Mouse (Mus musculus) kidney, embryonic 14.5 days (tissue): ENCODE measurements at regions not wholly inside any gene's neighbourhood (a gene's known extent, or its start where the extent isn't known, plus 50 kb on each side); places are given as distances from the start of the nearest gene placed in this dataset.

Experiments used
- ATAC-seq: fragments of 200-750 bp; cut with Nextera tagmentation; 2 replicates; pipeline ENCODE4 v1.8.0; 2017; ENCODE audit warnings: moderate number of reproducible peaks, mild to moderate bottlenecking, moderate TSS enrichment, moderate library complexity; ENCODE audit not compliant: low FRiP score, low TSS enrichment
- H3K27ac ChIP-seq: fragments of 300-500 bp; sonication (generic); 2 replicates; pipeline ENCODE4 v1.5.1; 2014; ENCODE audit warnings: low read depth, mild to moderate bottlenecking, low read length, moderate library complexity, mixed read lengths
- H3K27me3 ChIP-seq: fragments of 300-500 bp; sonication (generic); 2 replicates; pipeline ENCODE4 v1.6.1; 2014; ENCODE audit warnings: mild to moderate bottlenecking, low read length; ENCODE audit not compliant: control insufficient read depth, insufficient read depth
- H3K36me3 ChIP-seq: fragments of 300-500 bp; sonication (generic); 2 replicates; pipeline ENCODE4 v1.6.1; 2014; ENCODE audit warnings: low read length, mixed read lengths; ENCODE audit not compliant: control insufficient read depth, insufficient read depth
- H3K4me1 ChIP-seq: fragments of 300-500 bp; sonication (generic); 2 replicates; pipeline ENCODE4 v1.6.1; 2014; ENCODE audit warnings: low read length, mixed read lengths; ENCODE audit not compliant: control insufficient read depth, insufficient read depth
- H3K4me2 ChIP-seq: fragments of 300-500 bp; sonication (generic); replicated peaks from 2 replicates; pipeline ENCODE4 v1.6.1; 2014; ENCODE audit warnings: low read depth, mild to moderate bottlenecking, low read length
- H3K4me3 ChIP-seq: fragments of 300-500 bp; sonication (generic); 2 replicates; pipeline ENCODE4 v1.5.1; 2014; ENCODE audit warnings: mild to moderate bottlenecking, low read length
- H3K9ac ChIP-seq: fragments of 300-500 bp; sonication (generic); 2 replicates; pipeline ENCODE4 v1.6.1; 2014; ENCODE audit warnings: low read depth, mild to moderate bottlenecking, low read length, moderate library complexity
- H3K9me3 ChIP-seq: fragments of 300-500 bp; sonication (generic); 2 replicates; pipeline ENCODE4 v1.6.1; 2016; ENCODE audit warnings: low read length; ENCODE audit not compliant: control insufficient read depth
- WGBS: fragments of 180-500 bp; shearing (Covaris S2); extraction: QIAGEN DNeasy Blood & Tissue Kit; methylation state at CpG from one replicate; pipeline ENCODE4 v1.1.7; 2014; 5-methylcytosine and 5-hydroxymethylcytosine counted together

- H3K9ac ChIP-seq, result no peak overlapping the region
- H3K36me3 ChIP-seq, result no peaks in the 10 kb centered on the region
- 0 out of 2 replicates have a peak, but pooled peaks cover 6% of the 10 kb centered on the region for H3K4me1 ChIP-seq
- ATAC-seq, result no peak
- no peaks in the 10 kb centered on the region for H3K9me3 ChIP-seq
- H3K4me2 ChIP-seq, result no peak overlapping the region
- H3K27me3 ChIP-seq, result no peaks in the 10 kb centered on the region; the same call in 1 of the 2 replicates
- H3K27ac ChIP-seq, result no peak overlapping the region
- WGBS, result 22% methylated on average over 4 of the region's 4 CpGs
- no peak overlapping the region for H3K4me3 ChIP-seq
Measured at GRCm38 (mm10) chr12:16183055-16183454, 366.3 kb upstream of the Trib2 start.

- no peak for ATAC-seq
- Histone ChIP-seq H3K4me3 (no peak overlapping the region), H3K27me3 (no peaks in the 10 kb centered on the region), H3K4me2 (no peak overlapping the region), H3K27ac (no peak overlapping the region), H3K9me3 (no peaks in the 10 kb centered on the region), H3K4me1 (0 out of 2 replicates have a peak, but pooled peaks cover 6% of the 10 kb centered on the region), H3K36me3 (no peaks in the 10 kb centered on the region), H3K9ac (no peak overlapping the region)
- WGBS, result 91% methylated on average over 5 of the region's 5 CpGs
Measured at GRCm38 (mm10) chr12:16181599-16181998, 364.9 kb upstream of the Trib2 start.

GRCm38 (mm10) chr12:16179897-16180296 lies 363.2 kb upstream of the Trib2 start:
- 93% methylated on average over 2 of the region's 2 CpGs for WGBS

GRCm38 (mm10) chr12:16176326-16176725 lies 359.6 kb upstream of the Trib2 start:
- no peak for ATAC-seq
- Histone ChIP-seq H3K27ac (no peak overlapping the region), H3K4me2 (no peak overlapping the region), H3K4me3 (no peak overlapping the region), H3K9me3 (no peaks in the 10 kb centered on the region), H3K9ac (no peak overlapping the region), H3K4me1 (no peaks in the 10 kb centered on the region), H3K27me3 (no peaks in the 10 kb centered on the region), H3K36me3 (no peaks in the 10 kb centered on the region)
- 96% methylated on average over 1 of the region's 1 CpGs for WGBS

More at GRCm38 (mm10) chr12:16179897-16180296, 363.2 kb upstream of the Trib2 start:
- Histone ChIP-seq H3K9me3 (no peaks in the 10 kb centered on the region), H3K36me3 (no peaks in the 10 kb centered on the region), H3K4me2 (no peak overlapping the region), H3K27me3 (no peaks in the 10 kb centered on the region), H3K4me1 (no peaks in the 10 kb centered on the region), H3K9ac (no peak overlapping the region), H3K27ac (no peak overlapping the region), H3K4me3 (no peak overlapping the region)
- ATAC-seq, result no peak

DNA sequence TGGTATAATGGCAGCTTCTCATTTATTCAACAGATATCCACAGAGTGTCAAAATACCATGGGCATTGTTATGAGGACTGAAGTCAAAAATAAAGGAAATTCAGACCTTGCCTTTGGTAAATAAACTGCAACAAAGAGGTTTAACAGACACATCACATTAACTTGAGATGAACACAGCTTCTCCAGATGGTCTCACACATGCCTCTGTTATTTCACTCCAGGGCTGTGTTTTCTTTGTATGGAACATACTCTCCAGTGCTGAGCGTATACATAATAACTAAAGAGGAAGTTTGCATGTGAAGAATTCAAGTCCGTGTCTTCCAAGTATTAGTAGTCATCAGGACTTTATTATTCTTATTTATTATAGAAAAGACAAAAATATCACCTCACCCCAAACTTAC lies 355.5 kb upstream of the Trib2 start:
- Histone ChIP-seq H3K9me3 (no peaks in the 10 kb centered on the region), H3K4me3 (no peak overlapping the region), H3K4me2 (no peak overlapping the region), H3K27me3 (no peaks in the 10 kb centered on the region), H3K36me3 (no peaks in the 10 kb centered on the region), H3K4me1 (no peaks in the 10 kb centered on the region), H3K9ac (no peak overlapping the region), H3K27ac (no peak overlapping the region)
- 79% methylated on average over 2 of the region's 2 CpGs for WGBS
- ATAC-seq, result no peak

DNA sequence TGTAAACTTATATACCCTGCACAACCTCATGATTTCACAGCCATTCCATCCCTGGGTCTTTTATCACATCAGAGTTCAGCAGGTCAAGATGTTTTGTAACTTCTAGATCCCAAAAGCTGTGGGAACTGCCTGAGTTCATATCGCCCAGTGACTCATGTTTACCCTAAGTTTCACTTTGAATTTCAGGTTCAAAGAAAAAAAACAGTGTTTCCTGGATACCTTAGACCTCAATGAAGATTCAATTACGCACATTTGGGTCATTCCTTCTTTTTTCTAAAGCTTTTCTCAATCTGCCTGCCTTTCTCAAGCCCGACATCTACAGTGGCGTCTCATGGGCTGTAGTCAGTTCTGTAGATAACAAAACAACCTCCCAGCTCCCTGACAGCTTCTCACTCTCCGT lies 354.9 kb upstream of the Trib2 start:
- no peaks in the 10 kb centered on the region for H3K27me3 ChIP-seq
- H3K36me3 ChIP-seq, result no peaks in the 10 kb centered on the region
- no peak overlapping the region for H3K9ac ChIP-seq
- no peak overlapping the region for H3K4me2 ChIP-seq
- no peak overlapping the region for H3K27ac ChIP-seq
- no peaks in the 10 kb centered on the region for H3K4me1 ChIP-seq
- 70% methylated on average over 5 of the region's 5 CpGs for WGBS
- ATAC-seq, result no peak
- no peaks in the 10 kb centered on the region for H3K9me3 ChIP-seq
- no peak overlapping the region for H3K4me3 ChIP-seq

DNA sequence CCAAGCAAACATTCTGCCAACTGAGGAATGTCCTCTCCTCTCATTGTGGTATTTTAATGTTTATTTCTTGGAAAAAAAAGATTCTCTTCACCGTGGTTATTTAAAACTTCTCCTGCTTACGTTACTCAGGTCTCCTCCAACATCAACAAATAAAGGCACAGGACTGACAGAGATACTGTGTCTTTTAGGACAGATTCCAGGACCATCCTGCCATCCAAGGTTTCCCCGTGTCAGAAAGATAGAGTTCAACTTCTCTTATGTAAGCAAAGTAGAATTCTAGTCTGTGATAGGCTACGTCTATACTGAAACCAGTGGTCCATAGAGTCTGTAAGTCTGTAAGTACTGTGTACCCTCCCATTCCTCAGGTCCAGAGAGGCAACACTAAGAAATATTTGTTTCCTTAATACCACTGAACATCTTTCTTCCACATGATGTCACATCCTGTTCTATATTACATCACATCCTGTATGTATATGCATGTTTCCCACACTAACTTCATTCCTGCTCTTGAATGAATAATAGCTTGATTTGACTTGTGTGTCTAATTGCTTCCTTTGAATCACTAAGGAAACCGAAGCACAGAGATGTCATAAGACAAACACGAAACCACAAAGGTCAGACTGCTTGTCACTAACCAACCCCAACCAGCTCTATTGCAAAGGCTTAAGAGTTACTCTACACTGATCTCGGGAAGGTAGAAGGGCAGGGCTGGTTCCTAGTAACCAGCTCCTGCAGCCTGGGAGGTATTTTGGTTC lies 353.2 kb upstream of the Trib2 start:
- Histone ChIP-seq H3K4me1 (no peaks in the 10 kb centered on the region), H3K27me3 (no peaks in the 10 kb centered on the region), H3K36me3 (no peaks in the 10 kb centered on the region), H3K4me2 (no peak overlapping the region), H3K9ac (no peak overlapping the region), H3K9me3 (no peaks in the 10 kb centered on the region), H3K4me3 (no peak overlapping the region), H3K27ac (no peak overlapping the region)
- ATAC-seq, result no peak
- WGBS, result 65% methylated on average over 7 of the region's 7 CpGs

GRCm38 (mm10) chr12:16167793-16168343 lies 351.1 kb upstream of the Trib2 start:
- H3K9ac ChIP-seq, result no peak overlapping the region
- no peak overlapping the region for H3K4me3 ChIP-seq
- 66% methylated on average over 7 of the region's 7 CpGs for WGBS
- H3K27me3 ChIP-seq, result no peaks in the 10 kb centered on the region
- no peaks in the 10 kb centered on the region for H3K4me1 ChIP-seq
- no peak overlapping the region for H3K4me2 ChIP-seq
- H3K27ac ChIP-seq, result no peak overlapping the region
- no peaks in the 10 kb centered on the region for H3K36me3 ChIP-seq
- no peaks in the 10 kb centered on the region for H3K9me3 ChIP-seq
- ATAC-seq, result no peak

DNA sequence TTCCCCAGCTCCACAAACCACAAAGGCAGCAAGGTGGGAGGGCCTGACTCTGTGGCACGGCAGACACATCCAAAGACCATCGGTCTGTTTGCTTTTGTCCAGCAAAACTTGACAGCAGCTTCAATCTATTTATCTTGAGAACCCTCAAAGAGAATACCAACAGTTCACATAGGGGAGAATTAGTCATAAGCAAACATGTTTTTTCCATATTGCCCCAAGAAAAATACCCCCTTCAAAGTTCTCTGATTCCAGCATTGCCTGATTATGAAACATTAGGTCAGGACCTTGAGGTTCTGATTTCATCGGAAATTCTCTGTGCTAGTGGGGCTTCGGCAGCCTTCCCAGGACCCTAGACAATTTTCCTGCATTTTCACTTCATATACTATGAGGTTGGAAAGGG lies 348.4 kb upstream of the Trib2 start:
- Histone ChIP-seq H3K27ac (no peak overlapping the region), H3K27me3 (no peaks in the 10 kb centered on the region), H3K4me2 (no peak overlapping the region), H3K9me3 (no peaks in the 10 kb centered on the region), H3K36me3 (no peaks in the 10 kb centered on the region), H3K4me1 (no peaks in the 10 kb centered on the region), H3K9ac (no peak overlapping the region), H3K4me3 (no peak overlapping the region)
- no peak for ATAC-seq
- 80% methylated on average over 4 of the region's 4 CpGs for WGBS
